Mouse (Mus musculus) stomach, postnatal 0 days (tissue): ENCODE results near the gene Skap1. TPM values are rescaled to one million over a fixed set of nuclear protein-coding genes. Genes with fewer than 3 reads are reported as not detected.

ENCODE experiments used
- ATAC-seq: fragments of 200-750 bp; cut with Nextera tagmentation; 2 replicates; pipeline ENCODE4 v1.8.0; 2017; ENCODE audit not compliant: low FRiP score, low TSS enrichment
- DNase-seq: peaks from one replicate; pipeline ENCODE4 v3.0.0-alpha.2; 2016; ENCODE audit warnings: low spot score
- H3K27ac ChIP-seq: fragments of 300-500 bp; sonication (generic); replicated peaks from 2 replicates; pipeline ENCODE4 v1.5.1; 2014; ENCODE audit warnings: mild to moderate bottlenecking, control low read depth
- H3K27me3 ChIP-seq: fragments of 300-500 bp; sonication (generic); 2 replicates; pipeline ENCODE4 v1.6.1; 2014; ENCODE audit warnings: low read length; ENCODE audit not compliant: control insufficient read depth, insufficient read depth
- H3K36me3 ChIP-seq: fragments of 300-500 bp; sonication (generic); 2 replicates; pipeline ENCODE4 v1.6.1; 2014; ENCODE audit warnings: low read length, mixed read lengths; ENCODE audit not compliant: control insufficient read depth, insufficient read depth
- H3K4me1 ChIP-seq: fragments of 300-500 bp; sonication (generic); replicated peaks from 2 replicates; pipeline ENCODE4 v1.6.1; 2014; ENCODE audit warnings: antibody characterized with exemption; ENCODE audit not compliant: control insufficient read depth, insufficient read depth
- H3K4me2 ChIP-seq: fragments of 300-500 bp; sonication (generic); replicated peaks from 2 replicates; pipeline ENCODE4 v1.6.1; 2014; ENCODE audit warnings: low read depth, mild to moderate bottlenecking, control low read depth, moderate library complexity
- H3K4me3 ChIP-seq: fragments of 300-500 bp; sonication (generic); 2 replicates; pipeline ENCODE4 v1.5.1; 2014; ENCODE audit warnings: low read depth, low read length, control low read depth
- H3K9ac ChIP-seq: fragments of 300-500 bp; sonication (generic); 2 replicates; pipeline ENCODE4 v1.6.1; 2014; ENCODE audit warnings: mild to moderate bottlenecking, low read length, control low read depth, mixed read lengths
- H3K9me3 ChIP-seq: fragments of 300-500 bp; sonication (generic); 2 replicates; pipeline ENCODE4 v1.6.1; 2016; ENCODE audit warnings: low read length; ENCODE audit not compliant: control insufficient read depth
- CTCF ChIP-seq: IDR thresholded peaks from 2 replicates; pipeline ENCODE4 v1.5.1; 2016; ENCODE audit warnings: antibody characterized with exemption, low read depth, mild to moderate bottlenecking, moderate library complexity
- EP300 ChIP-seq: optimal IDR thresholded peaks from 2 replicates; pipeline ENCODE3; 2016; ENCODE audit warnings: antibody characterized with exemption
- WGBS: fragments of 180-500 bp; shearing (Covaris S2); extraction: QIAGEN DNeasy Blood & Tissue Kit; methylation state at CpG from one replicate; pipeline ENCODE4 v1.1.7; 2014; 5-methylcytosine and 5-hydroxymethylcytosine counted together
- polyA plus RNA-seq: library from polyadenylated mRNA; unstranded; fragments of >200 nt; fragmentation: Nextera tagmentation; extraction: Ambion mirVana; gene quantifications from 2 replicates; pipeline ENCODE4 v1.2.1, GENCODE M21; 2015

Skap1 gene
- polyA plus RNA-seq, 1 experiment from 2014 or later: 0.56 TPM

- Histone ChIP-seq H3K9ac (0 out of 2 replicates have a peak overlapping the region, but pooled peaks have one; percentile 41), H3K9me3 (no peaks in the 10 kb centered on the region), H3K4me2 (peak overlapping the region; percentile 34), H3K27me3 (no peaks in the 10 kb centered on the region), H3K36me3 (no peaks in the 10 kb centered on the region), H3K4me1 (no peaks in the 10 kb centered on the region), H3K27ac (no peak overlapping the region), H3K4me3 (peak overlapping the region; percentile 4; the same call in 1 of the 2 replicates)
- peak; percentile 57 for DNase-seq
- TF ChIP-seq CTCF: peak; percentile 73
- TF ChIP-seq EP300: no peak
- WGBS: 7% methylated on average over 19 of the region's 19 CpGs
- 0 out of 2 replicates have a peak, but pooled peaks have one; percentile 59 for ATAC-seq
Observed at GRCm38 (mm10) chr11:96735908-96736307, 271.5 kb downstream of the Skap1 start.

DNA sequence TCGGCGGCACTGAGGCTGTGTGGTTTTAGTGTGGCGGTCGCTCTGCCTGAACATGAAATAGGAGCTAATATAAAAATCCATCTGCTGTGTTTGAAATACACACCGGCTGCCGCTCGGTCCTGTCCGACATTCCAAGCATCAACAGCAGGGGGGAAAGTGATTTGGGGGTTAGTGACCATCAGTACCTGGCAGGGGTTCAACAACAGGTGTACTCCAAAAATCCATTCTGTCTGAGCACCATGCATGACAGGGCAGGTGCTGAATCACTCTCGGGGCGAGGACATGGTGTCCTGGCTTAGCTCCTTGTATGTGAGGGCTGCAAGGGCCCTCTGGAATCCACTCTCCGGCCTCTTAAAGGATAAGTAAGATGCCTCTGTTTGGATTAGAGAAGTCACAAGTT is 272.0 kb downstream of the Skap1 start:
- no peak overlapping the region for H3K9ac ChIP-seq

DNA sequence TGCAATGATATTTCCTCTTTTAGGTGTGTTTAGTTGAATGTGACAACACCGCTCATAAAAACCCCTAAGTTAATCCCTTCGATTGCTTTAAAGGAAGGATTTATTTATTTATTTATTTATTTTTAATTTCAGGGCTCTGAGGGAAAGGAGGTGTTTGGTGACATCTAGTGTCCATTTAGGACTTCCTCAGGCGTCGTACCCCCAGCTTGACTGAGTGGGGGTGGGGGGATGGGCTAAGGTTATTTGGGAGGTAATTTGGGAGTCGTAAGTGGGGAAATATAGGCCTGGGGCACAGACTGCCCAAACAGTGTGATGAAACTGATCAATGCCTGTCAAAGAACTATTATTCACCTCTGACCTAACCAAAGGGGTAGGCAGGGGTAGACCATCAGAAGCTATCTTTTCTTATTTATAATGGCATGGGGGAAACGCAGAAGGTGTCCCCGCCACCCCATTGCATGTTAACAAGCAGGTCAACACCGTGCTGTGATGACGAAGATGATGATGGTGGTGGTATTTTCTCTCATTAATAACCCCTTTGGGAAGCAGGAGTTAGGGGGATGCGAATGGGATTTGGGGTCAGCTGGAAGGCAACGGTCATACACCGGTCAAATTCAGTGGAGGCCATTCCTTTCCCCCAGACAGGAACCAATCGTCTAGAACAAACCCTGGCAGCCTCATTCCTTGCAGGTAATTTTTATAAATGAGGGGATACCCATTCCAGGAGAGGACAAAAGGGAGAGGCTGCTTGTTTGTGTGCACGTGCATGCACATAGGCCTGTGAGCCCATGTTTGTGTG is 273.5 kb downstream of the Skap1 start:
- Histone ChIP-seq H3K4me1 (no peaks in the 10 kb centered on the region), H3K9ac (no peak overlapping the region), H3K9me3 (no peaks in the 10 kb centered on the region), H3K4me3 (no peak overlapping the region), H3K27me3 (no peaks in the 10 kb centered on the region), H3K4me2 (no peak overlapping the region), H3K27ac (no peak overlapping the region), H3K36me3 (no peaks in the 10 kb centered on the region)
- DNase-seq (no peak), ATAC-seq (no peak)
- WGBS: 73% methylated on average over 14 of the region's 14 CpGs
- TF ChIP-seq EP300 (no peak), CTCF (peak; percentile 51)

More for the DNA sequence above, 272.0 kb downstream of the Skap1 start:
- Histone ChIP-seq H3K27me3 (no peaks in the 10 kb centered on the region), H3K36me3 (no peaks in the 10 kb centered on the region), H3K4me1 (no peaks in the 10 kb centered on the region), H3K4me3 (peak overlapping the region; percentile 4; the same call in 1 of the 2 replicates), H3K27ac (no peak overlapping the region), H3K9me3 (no peaks in the 10 kb centered on the region), H3K4me2 (peak overlapping the region; percentile 34)
- ATAC-seq (no peak), DNase-seq (no peak)
- TF ChIP-seq EP300 (no peak), CTCF (no peak)
- 29% methylated on average over 11 of the region's 11 CpGs for WGBS

DNA sequence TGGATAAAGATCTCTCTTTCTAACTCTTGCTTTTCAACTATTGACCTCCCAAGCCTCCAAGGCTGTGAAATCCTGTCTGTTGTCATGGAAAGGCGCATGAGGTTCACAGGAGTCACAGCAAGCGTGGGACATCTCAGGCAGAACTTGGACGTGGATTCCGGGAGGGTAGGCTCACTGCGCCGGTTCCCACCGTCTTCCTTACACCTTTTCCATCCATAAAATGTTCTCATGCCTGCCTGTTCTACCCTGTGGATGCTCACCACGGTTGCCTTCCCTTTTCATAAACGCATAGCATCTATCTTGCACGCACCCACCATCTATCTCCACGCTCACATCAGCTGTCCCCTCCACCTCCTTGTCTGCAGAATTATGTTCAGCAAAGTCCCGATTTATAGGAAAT is 276.4 kb downstream of the Skap1 start:
- Histone ChIP-seq H3K27ac (no peak overlapping the region), H3K36me3 (no peaks in the 10 kb centered on the region), H3K4me3 (no peak overlapping the region), H3K4me1 (no peaks in the 10 kb centered on the region), H3K9ac (no peak overlapping the region), H3K9me3 (no peaks in the 10 kb centered on the region), H3K27me3 (no peaks in the 10 kb centered on the region), H3K4me2 (no peak overlapping the region)
- TF ChIP-seq CTCF (no peak), EP300 (no peak)
- WGBS: 62% methylated on average over 12 of the region's 12 CpGs
- DNase-seq (no peak), ATAC-seq (no peak)

DNA sequence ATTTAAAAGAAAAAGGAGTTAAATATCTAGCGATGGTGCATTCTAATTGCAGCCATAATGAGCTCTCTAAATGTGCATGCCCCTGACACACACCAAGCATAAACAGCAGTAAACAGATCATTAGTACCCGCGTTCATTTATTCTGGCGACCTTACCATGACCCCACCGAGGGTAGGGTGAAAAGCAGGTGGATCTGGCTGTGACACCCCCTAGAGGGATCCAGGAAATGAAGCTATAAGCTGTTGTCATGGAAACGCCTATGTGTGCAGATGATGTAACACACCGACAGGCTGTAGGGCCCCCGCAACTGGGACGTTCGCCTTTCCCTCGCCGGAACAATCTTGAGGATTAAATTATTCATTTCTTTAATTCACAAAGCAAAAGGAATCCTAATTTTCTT is 277.6 kb downstream of the Skap1 start:
- H3K27me3 ChIP-seq: no peaks in the 10 kb centered on the region

DNA sequence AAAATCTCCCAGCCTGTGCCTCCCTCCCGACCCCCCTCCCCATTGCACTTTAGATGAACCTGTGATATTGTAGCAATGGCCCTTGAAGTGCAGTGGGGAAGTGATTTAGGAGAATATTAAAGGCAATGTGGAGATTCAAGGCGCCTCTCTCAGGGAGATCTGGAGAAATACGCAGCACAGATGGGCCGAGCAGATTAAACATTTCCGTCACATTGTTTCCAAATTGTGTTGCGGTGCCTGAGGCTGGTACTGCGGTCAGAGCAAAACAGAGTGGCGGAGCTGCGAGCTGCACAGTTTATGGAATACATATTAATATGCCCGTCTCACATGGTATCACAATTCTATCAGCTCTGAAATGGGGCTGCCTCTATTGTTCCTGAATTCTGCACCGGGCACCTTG is 278.6 kb downstream of the Skap1 start:
- Histone ChIP-seq H3K4me2 (no peak overlapping the region), H3K4me1 (no peaks in the 10 kb centered on the region), H3K36me3 (no peaks in the 10 kb centered on the region), H3K9ac (no peak overlapping the region), H3K4me3 (no peak overlapping the region), H3K27me3 (no peaks in the 10 kb centered on the region), H3K9me3 (no peaks in the 10 kb centered on the region), H3K27ac (no peak overlapping the region)
- 19% methylated on average over 11 of the region's 11 CpGs for WGBS
- DNase-seq (no peak), ATAC-seq (no peak)
- no peak for TF ChIP-seq EP300
- no peak for TF ChIP-seq CTCF

More for the DNA sequence above, 277.6 kb downstream of the Skap1 start:
- no peak for ATAC-seq
- Histone ChIP-seq H3K4me1 (no peaks in the 10 kb centered on the region), H3K36me3 (no peaks in the 10 kb centered on the region), H3K27ac (no peak overlapping the region), H3K9me3 (no peaks in the 10 kb centered on the region), H3K4me2 (no peak overlapping the region), H3K9ac (no peak overlapping the region), H3K4me3 (no peak overlapping the region)
- TF ChIP-seq EP300 (no peak), CTCF (no peak)
- no peak for DNase-seq
- WGBS: 29% methylated on average over 12 of the region's 12 CpGs
